Mouse (Mus musculus): ENCODE measurements around the gene Pin1. TPM values are rescaled to one million over a fixed set of nuclear protein-coding genes. Genes with fewer than 3 reads are reported as not detected.

Pin1 gene
- total RNA-seq, 1 experiment from 2014 or later = 7.1 TPM

GRCm38 (mm10) chr9:20652260-20652658 is 364 bp downstream of the Pin1 start:
- ATAC-seq (replicated peaks; ENCODE audit: insufficient number of reproducible peaks, low FRiP score, low TSS enrichment, poor library complexity, severe bottlenecking) = no peak

GRCm38 (mm10) chr9:20653859-20654258 is 2.0 kb downstream of the Pin1 start:
- no peak for ATAC-seq (replicated peaks; ENCODE audit: insufficient number of reproducible peaks, low FRiP score, low TSS enrichment, poor library complexity, severe bottlenecking)

- no peak for ATAC-seq (replicated peaks; ENCODE audit: insufficient number of reproducible peaks, low FRiP score, low TSS enrichment, poor library complexity, severe bottlenecking)
Measured at GRCm38 (mm10) chr9:20657546-20657945, 5.7 kb downstream of the Pin1 start.

GRCm38 (mm10) chr9:20662325-20662724 is 10.4 kb downstream of the Pin1 start:
- no peak for ATAC-seq (replicated peaks; ENCODE audit: insufficient number of reproducible peaks, low FRiP score, low TSS enrichment, poor library complexity, severe bottlenecking)

- no peak for ATAC-seq (replicated peaks; ENCODE audit: insufficient number of reproducible peaks, low FRiP score, low TSS enrichment, poor library complexity, severe bottlenecking)
Measured at GRCm38 (mm10) chr9:20662874-20663273, 11.0 kb downstream of the Pin1 start.

GRCm38 (mm10) chr9:20663956-20664355 is 12.1 kb downstream of the Pin1 start:
- no peak for ATAC-seq (replicated peaks; ENCODE audit: insufficient number of reproducible peaks, low FRiP score, low TSS enrichment, poor library complexity, severe bottlenecking)

GRCm38 (mm10) chr9:20664366-20664765 is 12.5 kb downstream of the Pin1 start:
- no peak for ATAC-seq (replicated peaks; ENCODE audit: insufficient number of reproducible peaks, low FRiP score, low TSS enrichment, poor library complexity, severe bottlenecking)

- ATAC-seq (replicated peaks; ENCODE audit: insufficient number of reproducible peaks, low FRiP score, low TSS enrichment, poor library complexity, severe bottlenecking) = no peak
Measured at GRCm38 (mm10) chr9:20664982-20665637, 13.2 kb downstream of the Pin1 start.

- ATAC-seq (replicated peaks; ENCODE audit: insufficient number of reproducible peaks, low FRiP score, low TSS enrichment, poor library complexity, severe bottlenecking) = no peak
Measured at GRCm38 (mm10) chr9:20665925-20666324, 14.0 kb downstream of the Pin1 start.

GRCm38 (mm10) chr9:20666510-20667034 is 14.7 kb downstream of the Pin1 start:
- ATAC-seq (replicated peaks; ENCODE audit: insufficient number of reproducible peaks, low FRiP score, low TSS enrichment, poor library complexity, severe bottlenecking) = no peak

GRCm38 (mm10) chr9:20668065-20668464 is 16.2 kb downstream of the Pin1 start:
- no peak for ATAC-seq (replicated peaks; ENCODE audit: insufficient number of reproducible peaks, low FRiP score, low TSS enrichment, poor library complexity, severe bottlenecking)

- no peak for ATAC-seq (replicated peaks; ENCODE audit: insufficient number of reproducible peaks, low FRiP score, low TSS enrichment, poor library complexity, severe bottlenecking)
Measured at GRCm38 (mm10) chr9:20672047-20672446, 20.2 kb downstream of the Pin1 start.

- no peak for ATAC-seq (replicated peaks; ENCODE audit: insufficient number of reproducible peaks, low FRiP score, low TSS enrichment, poor library complexity, severe bottlenecking)
Measured at GRCm38 (mm10) chr9:20677892-20678291, 26.0 kb downstream of the Pin1 start.

GRCm38 (mm10) chr9:20680378-20680958 is 28.6 kb downstream of the Pin1 start:
- ATAC-seq (replicated peaks; ENCODE audit: insufficient number of reproducible peaks, low FRiP score, low TSS enrichment, poor library complexity, severe bottlenecking) = no peak

GRCm38 (mm10) chr9:20681546-20682388 is 29.9 kb downstream of the Pin1 start:
- no peak for ATAC-seq (replicated peaks; ENCODE audit: insufficient number of reproducible peaks, low FRiP score, low TSS enrichment, poor library complexity, severe bottlenecking)

- ATAC-seq (replicated peaks; ENCODE audit: insufficient number of reproducible peaks, low FRiP score, low TSS enrichment, poor library complexity, severe bottlenecking) = no peak
Measured at GRCm38 (mm10) chr9:20682389-20682722, 30.5 kb downstream of the Pin1 start.

- no peak for ATAC-seq (replicated peaks; ENCODE audit: insufficient number of reproducible peaks, low FRiP score, low TSS enrichment, poor library complexity, severe bottlenecking)
Measured at GRCm38 (mm10) chr9:20685081-20685861, 33.4 kb downstream of the Pin1 start.

- ATAC-seq (replicated peaks; ENCODE audit: insufficient number of reproducible peaks, low FRiP score, low TSS enrichment, poor library complexity, severe bottlenecking) = no peak
Measured at GRCm38 (mm10) chr9:20689403-20689802, 37.5 kb downstream of the Pin1 start.

- no peak for ATAC-seq (replicated peaks; ENCODE audit: insufficient number of reproducible peaks, low FRiP score, low TSS enrichment, poor library complexity, severe bottlenecking)
Measured at GRCm38 (mm10) chr9:20689913-20690312, 38.0 kb downstream of the Pin1 start.
